Comparison of ENCODE assay signal across 8 mouse cellular contexts in genomic region chr2:32312318-32312964, GRCm38 (mm10). TPM values are rescaled to one million over a fixed set of nuclear protein-coding genes. Genes with fewer than 3 reads are reported as not detected.
DNase-seq lines count a peak whose midpoint lies in the region; ATAC-seq and TF ChIP-seq lines count a peak whose summit lies in the region.

No protein-coding gene starts in this region.

- peaks cover 40% of the 10 kb centered on the region for H3K36me3 ChIP-seq in intestine, postnatal 0 days (ENCODE audit: control insufficient read depth, insufficient read depth)
- peaks cover 31% of the 10 kb centered on the region for H3K36me3 ChIP-seq in lung, embryonic 14.5 days (ENCODE audit: insufficient read depth)

- 11% methylated on average over 52 of the region's 56 CpGs for WGBS in intestine, postnatal 0 days
- 3% methylated on average over 47 of the region's 56 CpGs for WGBS in lung, embryonic 14.5 days

- DNase-seq in layer of hippocampus, postnatal 10 days (ENCODE audit: low spot score in 2 of 2) = peak; percentile 78 to 83
- DNase-seq in layer of hippocampus, postnatal 36 days = no peak
- peak; percentile 78 to 85 for DNase-seq in gastrocnemius, postnatal 4 days (ENCODE audit: low spot score in 2 of 2)
- DNase-seq in lung, embryonic 14.5 days = peak; percentile 96
- DNase-seq in thymus, postnatal 0 days (ENCODE audit: low spot score) = peak; percentile 89

- H3K9ac ChIP-seq in intestine, postnatal 0 days (ENCODE audit: low read depth, low read length) = peak overlapping the region; percentile 62
- H3K9ac ChIP-seq in lung, embryonic 14.5 days = peak overlapping the region; percentile 74

- H3K4me1 ChIP-seq in intestine, postnatal 0 days (replicated peaks; ENCODE audit: control insufficient read depth, insufficient read depth, low read length) = 0 out of 2 replicates have a peak, but pooled peaks cover 4% of the 10 kb centered on the region
- peaks cover 30% of the 10 kb centered on the region for H3K4me1 ChIP-seq in lung, embryonic 14.5 days (ENCODE audit: insufficient read depth)

- peak overlapping the region; percentile 92 for H3K4me2 ChIP-seq in intestine, postnatal 0 days (replicated peaks; ENCODE audit: low read depth)
- H3K4me2 ChIP-seq in lung, embryonic 14.5 days = peak overlapping the region; percentile 100

- no peak; the same call in 1 of the 2 replicates for TF ChIP-seq CTCF in intestine, postnatal 0 days (IDR thresholded peaks at IDR 0.05; ENCODE audit: low read depth)
- no peak for TF ChIP-seq CTCF in lung, embryonic 14.5 days (IDR thresholded peaks at IDR 0.05; ENCODE audit: low read depth)

- no peaks in the 10 kb centered on the region for H3K9me3 ChIP-seq in intestine, postnatal 0 days (ENCODE audit: control insufficient read depth)
- no peaks in the 10 kb centered on the region for H3K9me3 ChIP-seq in lung, embryonic 14.5 days (ENCODE audit: low read depth, low read length)

- no peaks in the 10 kb centered on the region for H3K27me3 ChIP-seq in intestine, postnatal 0 days (replicated peaks; ENCODE audit: control insufficient read depth, insufficient read depth, low read length)
- H3K27me3 ChIP-seq in lung, embryonic 14.5 days (ENCODE audit: insufficient read depth, low read length) = no peaks in the 10 kb centered on the region

- no peak overlapping the region for H3K27ac ChIP-seq in intestine, postnatal 0 days (ENCODE audit: low read depth, low read length)
- no peak overlapping the region; the same call in 1 of the 2 replicates for H3K27ac ChIP-seq in lung, embryonic 14.5 days (ENCODE audit: low read depth)

- H3K4me3 ChIP-seq in intestine, postnatal 0 days (ENCODE audit: low read depth, low read length) = peak overlapping the region; percentile 46
- peak overlapping the region; percentile 72 for H3K4me3 ChIP-seq in lung, embryonic 14.5 days (ENCODE audit: low read depth, low read length)

- peak; percentile 85 for ATAC-seq in common myeloid progenitor, adult 5-6 weeks (replicated peaks; ENCODE audit: low read depth, poor library complexity, severe bottlenecking)
- peak; percentile 78 for ATAC-seq in intestine, postnatal 0 days
- ATAC-seq in lung, embryonic 14.5 days (ENCODE audit: insufficient read depth) = peak; percentile 70
- peak; percentile 52 for ATAC-seq in neutrophil, adult 5-6 weeks (ENCODE audit: extremely low read depth, insufficient number of reproducible peaks, low FRiP score, poor library complexity, severe bottlenecking)

RNA-seq across cellular contexts. Expression of gene Swi5, which starts 24.6 kb away (rescaled TPM):
- 100 to 1,000 TPM; 237 to 239 TPM for total RNA-seq in layer of hippocampus, postnatal 10 days (2021)
- 100 to 1,000 TPM; 208 to 224 TPM for total RNA-seq in layer of hippocampus, postnatal 36 days (2021)
- 324 and 355 TPM in 2 replicates for total RNA-seq in common myeloid progenitor, adult 5-6 weeks (2017)
- total RNA-seq in gastrocnemius, postnatal 4 days (2021) = 100 to 1,000 TPM; 160 to 162 TPM
- 255 and 271 TPM in 2 replicates for polyA plus RNA-seq in intestine, postnatal 0 days (2015; fragmentation: Nextera tagmentation; extraction: Ambion mirVana)
- polyA plus RNA-seq in lung, embryonic 14.5 days (2014; fragmentation: Nextera tagmentation; extraction: Ambion mirVana) = 205 and 220 TPM in 2 replicates
- total RNA-seq in neutrophil, adult 5-6 weeks (2017) = 82.5 and 89.9 TPM in 2 replicates
- polyA plus RNA-seq in thymus, postnatal 0 days (2015; fragmentation: Nextera tagmentation; extraction: Ambion mirVana) = 429 and 466 TPM in 2 replicates

RNA-seq across cellular contexts. Expression of gene Golga2, which starts 25.3 kb away (rescaled TPM):
- total RNA-seq in layer of hippocampus, postnatal 10 days (2021) = 10 to 100 TPM; 75.1 to 78.9 TPM
- total RNA-seq in layer of hippocampus, postnatal 36 days (2021) = 10 to 100 TPM; 79.9 to 81.2 TPM
- 42.8 and 48.4 TPM in 2 replicates for total RNA-seq in common myeloid progenitor, adult 5-6 weeks (2017)
- total RNA-seq in gastrocnemius, postnatal 4 days (2021) = 10 to 100 TPM; 91.5 to 93.0 TPM
- 15.2 and 18.1 TPM in 2 replicates for polyA plus RNA-seq in intestine, postnatal 0 days (2015; fragmentation: Nextera tagmentation; extraction: Ambion mirVana)
- 24.0 and 25.2 TPM in 2 replicates for polyA plus RNA-seq in lung, embryonic 14.5 days (2014; fragmentation: Nextera tagmentation; extraction: Ambion mirVana)
- total RNA-seq in neutrophil, adult 5-6 weeks (2017) = 70.1 and 88.5 TPM in 2 replicates
- 11.6 and 15.4 TPM in 2 replicates for polyA plus RNA-seq in thymus, postnatal 0 days (2015; fragmentation: Nextera tagmentation; extraction: Ambion mirVana)

RNA-seq across cellular contexts. Expression of gene Ciz1, which starts 39.7 kb away (rescaled TPM):
- 10 to 100 TPM; 74.6 to 75.0 TPM for total RNA-seq in layer of hippocampus, postnatal 10 days (2021)
- total RNA-seq in layer of hippocampus, postnatal 36 days (2021) = 10 to 100 TPM; 69.8 to 94.5 TPM
- 64.1 and 76.5 TPM in 2 replicates for total RNA-seq in common myeloid progenitor, adult 5-6 weeks (2017)
- 10 to 100 TPM; 53.4 to 60.4 TPM for total RNA-seq in gastrocnemius, postnatal 4 days (2021)
- polyA plus RNA-seq in intestine, postnatal 0 days (2015; fragmentation: Nextera tagmentation; extraction: Ambion mirVana) = 20.1 and 20.7 TPM in 2 replicates
- polyA plus RNA-seq in lung, embryonic 14.5 days (2014; fragmentation: Nextera tagmentation; extraction: Ambion mirVana) = 46.1 and 51.9 TPM in 2 replicates
- 120 and 134 TPM in 2 replicates for total RNA-seq in neutrophil, adult 5-6 weeks (2017)
- 30.5 and 37.6 TPM in 2 replicates for polyA plus RNA-seq in thymus, postnatal 0 days (2015; fragmentation: Nextera tagmentation; extraction: Ambion mirVana)

RNA-seq across cellular contexts. Expression of gene Dnm1, which starts 40.7 kb away (rescaled TPM):
- total RNA-seq in layer of hippocampus, postnatal 10 days (2021) = 100 to 1,000 TPM; 715 to 725 TPM
- total RNA-seq in layer of hippocampus, postnatal 36 days (2021) = 1,000 to 10,000 TPM; 1,246 to 1,312 TPM
- total RNA-seq in common myeloid progenitor, adult 5-6 weeks (2017) = not detected in 2 replicates
- total RNA-seq in gastrocnemius, postnatal 4 days (2021) = 10 to 100 TPM; 36.5 to 38.7 TPM
- 23.5 and 30.0 TPM in 2 replicates for polyA plus RNA-seq in intestine, postnatal 0 days (2015; fragmentation: Nextera tagmentation; extraction: Ambion mirVana)
- polyA plus RNA-seq in lung, embryonic 14.5 days (2014; fragmentation: Nextera tagmentation; extraction: Ambion mirVana) = 14.9 and 17.5 TPM in 2 replicates
- total RNA-seq in neutrophil, adult 5-6 weeks (2017) = not detected in 2 replicates
- 0.69 and 0.83 TPM in 2 replicates for polyA plus RNA-seq in thymus, postnatal 0 days (2015; fragmentation: Nextera tagmentation; extraction: Ambion mirVana)

RNA-seq across cellular contexts. Expression of gene Uck1, which starts 52.5 kb away (rescaled TPM):
- 10 to 100 TPM; 64.8 to 64.9 TPM for total RNA-seq in layer of hippocampus, postnatal 10 days (2021)
- 10 to 100 TPM; 53.1 to 58.3 TPM for total RNA-seq in layer of hippocampus, postnatal 36 days (2021)
- total RNA-seq in common myeloid progenitor, adult 5-6 weeks (2017) = 21.3 and 27.0 TPM in 2 replicates
- 10 to 100 TPM; 24.5 to 27.2 TPM for total RNA-seq in gastrocnemius, postnatal 4 days (2021)
- 74.1 and 80.0 TPM in 2 replicates for polyA plus RNA-seq in intestine, postnatal 0 days (2015; fragmentation: Nextera tagmentation; extraction: Ambion mirVana)
- polyA plus RNA-seq in lung, embryonic 14.5 days (2014; fragmentation: Nextera tagmentation; extraction: Ambion mirVana) = 58.6 and 63.6 TPM in 2 replicates
- total RNA-seq in neutrophil, adult 5-6 weeks (2017) = 26.0 and 30.3 TPM in 2 replicates
- polyA plus RNA-seq in thymus, postnatal 0 days (2015; fragmentation: Nextera tagmentation; extraction: Ambion mirVana) = 66.9 and 72.4 TPM in 2 replicates

Comparison
In these comparisons a context has a peak if more than half of its experiments do, and no peak if none do; other contexts are left out.
1. DNase-seq: peak in layer of hippocampus, postnatal 10 days (2 of 2), gastrocnemius, postnatal 4 days (2 of 2), lung, embryonic 14.5 days (single experiment) and thymus, postnatal 0 days (single experiment); none in layer of hippocampus, postnatal 36 days (0 of 2).
2. Peak in every context shown above with its lines, with median percentiles within 50 percentile points of each other: ATAC-seq.